Mouse (Mus musculus) ovary, postnatal 10 days (tissue): ENCODE results near the gene Adra1b.

Experiments used
- DNase-seq: peaks from one replicate; pipeline ENCODE4 v3.0.0; 2022; ENCODE audit warnings: low spot score

The Adra1b gene

GRCm38 (mm10) chr11:43820552-43821460 lies 80.2 kb downstream of the Adra1b start:
- DNase-seq, result no peak

GRCm38 (mm10) chr11:43817368-43817923 lies 83.6 kb downstream of the Adra1b start:
- no peak for DNase-seq

GRCm38 (mm10) chr11:43812535-43812934 lies 88.5 kb downstream of the Adra1b start:
- no peak for DNase-seq

DNA sequence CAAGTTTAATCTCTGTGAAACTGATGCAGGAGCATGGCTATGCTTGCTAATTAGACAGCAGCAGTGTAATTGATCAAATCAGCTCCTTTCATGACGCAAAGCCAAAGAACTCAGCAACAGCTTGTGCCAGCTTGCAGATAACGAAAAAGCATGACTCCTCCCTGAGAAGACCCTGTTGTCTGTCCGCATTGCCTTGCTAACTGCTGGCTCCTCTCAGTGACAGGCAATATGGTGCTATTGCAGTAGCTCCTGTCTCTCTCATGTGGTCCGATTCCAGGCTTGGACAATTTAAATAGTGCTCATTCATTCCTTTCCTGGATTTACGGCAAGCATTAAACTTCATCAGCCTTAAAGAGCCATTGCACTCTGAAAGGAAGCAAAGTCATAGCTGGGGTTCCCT lies 93.3 kb downstream of the Adra1b start:
- DNase-seq, result no peak

DNA sequence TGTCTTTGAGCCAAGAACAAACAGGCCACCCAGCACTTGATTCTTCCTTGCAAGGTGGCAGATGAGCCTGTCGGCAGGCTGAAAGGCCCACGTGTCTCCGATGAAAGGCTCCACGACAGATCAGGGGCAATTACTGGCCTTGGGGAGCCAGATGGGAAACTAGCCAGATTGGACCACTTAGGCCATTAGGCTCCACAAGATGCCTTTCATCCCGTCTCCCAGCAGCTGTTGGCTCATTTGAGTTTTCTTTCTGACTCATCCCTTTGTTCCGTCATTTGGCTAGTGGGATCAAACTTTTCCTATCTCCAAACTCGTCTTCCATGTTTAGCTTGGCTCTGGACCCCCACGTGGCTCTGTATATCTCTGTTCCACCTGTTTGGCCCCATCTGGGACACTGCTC lies 105.0 kb downstream of the Adra1b start:
- no peak for DNase-seq

- DNase-seq, result no peak
Measured at GRCm38 (mm10) chr11:43790446-43790845, 110.6 kb downstream of the Adra1b start.

DNA sequence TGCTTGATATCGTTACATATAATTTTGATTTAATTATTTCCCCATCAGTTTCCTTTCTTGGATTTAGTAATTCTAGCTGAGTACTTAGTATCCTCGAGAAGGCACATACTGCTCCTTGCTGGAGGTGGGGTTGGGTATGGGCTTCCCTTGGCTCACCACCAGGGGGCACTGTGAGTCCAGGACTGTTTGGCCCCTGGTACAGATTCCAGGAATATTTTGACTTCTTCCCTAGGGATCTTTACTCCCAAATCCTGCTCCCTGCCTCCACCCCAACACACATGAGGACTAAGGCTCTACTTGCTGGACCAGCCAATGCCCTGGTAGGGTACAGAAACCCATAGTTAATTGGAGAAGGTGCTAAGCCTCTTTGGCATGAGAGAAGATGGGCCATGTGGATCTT lies 117.2 kb downstream of the Adra1b start:
- DNase-seq, result peak; percentile 41

DNA sequence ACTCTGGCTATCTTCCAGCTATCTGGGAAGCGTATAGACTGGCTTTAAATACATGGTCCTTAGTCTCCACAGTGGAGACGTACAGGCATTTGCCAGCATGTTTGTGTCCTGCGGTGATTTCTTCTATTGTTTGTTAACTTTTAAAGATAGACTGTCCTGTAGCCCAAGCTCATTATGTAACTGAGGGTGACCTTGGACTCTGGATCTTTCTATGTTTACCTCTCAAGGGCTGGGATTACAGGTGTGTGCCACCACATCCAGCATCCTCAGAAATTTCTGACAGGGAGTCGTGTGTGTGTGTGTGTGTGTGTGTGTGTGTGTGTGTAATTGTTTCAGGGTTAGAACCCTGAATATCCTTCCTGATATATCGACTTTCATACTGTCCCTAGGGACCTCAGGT lies 117.9 kb downstream of the Adra1b start:
- no peak for DNase-seq

- no peak for DNase-seq
Measured at GRCm38 (mm10) chr11:43779551-43779950, 121.5 kb downstream of the Adra1b start.

DNA sequence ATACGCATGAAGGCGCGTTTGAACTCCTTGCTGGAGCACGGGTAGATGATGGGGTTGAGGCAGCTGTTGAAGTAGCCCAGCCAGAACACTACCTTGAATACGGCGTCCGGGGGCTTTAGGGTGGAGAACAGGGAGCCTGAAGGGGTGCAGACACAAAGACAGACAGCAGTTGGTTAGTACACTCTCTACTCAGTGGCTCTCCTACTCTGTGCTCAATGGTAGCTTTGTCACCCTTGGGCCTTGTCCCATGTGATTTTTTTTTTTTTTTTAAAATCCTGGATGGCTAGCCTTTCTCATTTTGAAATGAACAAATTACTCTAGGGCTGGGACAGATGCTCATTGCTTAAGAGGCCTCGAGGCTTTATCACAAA lies 124.7 kb downstream of the Adra1b start:
- DNase-seq, result no peak

GRCm38 (mm10) chr11:43775469-43776323 lies 125.3 kb downstream of the Adra1b start:
- peak; percentile 2 for DNase-seq

DNA sequence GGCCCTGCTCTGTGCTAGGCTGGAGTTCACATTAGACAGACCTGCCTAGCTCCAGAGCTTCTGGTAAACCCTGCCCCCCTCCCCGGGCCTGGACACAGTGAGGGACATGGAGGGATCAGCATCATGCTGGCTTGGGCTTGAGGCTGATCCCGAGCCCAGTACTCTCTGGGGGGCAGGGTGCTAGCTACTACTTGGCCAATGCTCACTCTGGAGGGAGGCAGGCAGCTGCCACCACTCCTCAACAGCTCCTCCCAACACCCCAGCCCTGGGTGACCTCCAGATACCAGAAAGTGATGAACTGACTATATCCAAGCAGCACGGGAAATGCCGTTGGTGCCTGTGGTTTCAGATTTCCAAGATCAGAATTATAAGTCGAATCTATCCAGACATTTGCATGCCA lies 127.3 kb downstream of the Adra1b start:
- DNase-seq, result no peak

DNA sequence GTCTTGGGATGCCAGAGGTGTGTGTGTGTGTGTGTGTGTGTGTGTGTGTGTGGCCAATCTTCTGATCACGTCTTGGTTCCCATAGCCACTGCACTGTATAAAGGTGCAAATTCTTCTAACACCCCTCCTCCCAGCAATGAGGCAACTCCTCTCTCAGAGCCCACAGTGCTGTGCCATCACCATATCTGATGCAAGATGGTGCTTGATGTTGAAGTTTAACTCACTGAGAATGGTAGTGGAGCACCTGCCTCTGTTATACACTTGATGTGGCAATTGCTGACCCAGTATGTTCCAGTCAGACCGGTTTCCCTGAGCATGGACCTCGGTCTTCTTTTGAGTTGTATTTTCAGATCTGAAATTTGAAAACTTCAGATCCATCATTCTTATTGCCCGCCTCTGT lies 130.9 kb downstream of the Adra1b start:
- DNase-seq, result no peak

DNA sequence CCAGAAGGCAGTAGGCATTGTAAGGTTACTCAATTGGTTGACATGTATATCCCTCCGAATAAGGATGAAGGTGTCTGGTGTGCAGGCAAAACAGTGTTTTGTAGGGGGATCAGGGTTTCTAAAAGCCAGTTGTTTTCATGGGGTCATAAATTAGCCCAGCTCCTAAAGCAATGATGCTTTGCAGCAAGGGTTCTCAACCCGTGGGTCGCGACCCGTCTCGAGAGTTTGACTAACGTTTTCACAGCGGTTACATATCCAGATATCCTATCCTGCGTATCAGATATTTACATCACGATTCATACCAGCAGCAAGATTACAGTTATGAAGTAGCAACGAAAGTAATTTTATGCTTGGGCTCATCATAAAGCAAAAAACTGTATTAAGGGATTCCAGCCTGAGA lies 133.3 kb downstream of the Adra1b start:
- DNase-seq, result no peak

DNA sequence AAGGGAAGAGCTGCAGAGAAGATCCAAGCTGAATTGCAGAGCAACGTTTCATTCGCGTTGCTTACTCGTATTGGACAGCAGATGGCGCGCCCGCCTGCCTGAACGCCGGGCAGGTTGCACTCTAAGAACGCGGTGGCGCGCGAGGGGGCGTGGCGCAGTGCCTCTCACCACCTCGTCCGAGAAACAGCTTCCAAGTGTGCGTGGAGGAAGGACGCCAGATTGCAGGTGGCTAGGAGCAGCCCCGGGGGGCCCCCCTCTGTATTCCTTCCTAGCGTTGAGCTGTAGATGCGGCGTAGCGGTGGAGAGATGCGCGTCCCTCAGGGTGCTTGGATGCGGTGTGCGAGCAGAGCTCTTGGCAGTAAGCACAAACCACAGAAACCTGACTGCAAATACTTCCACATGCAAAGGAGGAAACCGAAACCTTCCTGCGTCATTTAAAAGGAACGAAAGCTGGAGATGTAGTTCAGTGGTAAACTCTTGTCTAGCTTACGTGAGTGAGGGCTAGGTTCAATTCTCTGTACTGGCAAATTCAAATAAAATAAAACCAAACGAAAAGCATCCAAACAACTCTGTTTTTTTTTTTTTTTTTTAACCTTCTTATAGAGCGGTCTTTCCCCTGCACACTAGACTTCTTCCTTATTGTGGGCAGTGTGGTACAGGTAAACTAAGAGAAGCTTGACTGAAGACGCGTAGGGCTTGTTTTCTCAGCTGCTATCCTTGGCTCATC lies 133.9 kb downstream of the Adra1b start:
- peak; percentile 27 for DNase-seq

- no peak for DNase-seq
Measured at GRCm38 (mm10) chr11:43758436-43758835, 142.6 kb downstream of the Adra1b start.

GRCm38 (mm10) chr11:43755411-43755810 lies 145.6 kb downstream of the Adra1b start:
- no peak for DNase-seq

DNA sequence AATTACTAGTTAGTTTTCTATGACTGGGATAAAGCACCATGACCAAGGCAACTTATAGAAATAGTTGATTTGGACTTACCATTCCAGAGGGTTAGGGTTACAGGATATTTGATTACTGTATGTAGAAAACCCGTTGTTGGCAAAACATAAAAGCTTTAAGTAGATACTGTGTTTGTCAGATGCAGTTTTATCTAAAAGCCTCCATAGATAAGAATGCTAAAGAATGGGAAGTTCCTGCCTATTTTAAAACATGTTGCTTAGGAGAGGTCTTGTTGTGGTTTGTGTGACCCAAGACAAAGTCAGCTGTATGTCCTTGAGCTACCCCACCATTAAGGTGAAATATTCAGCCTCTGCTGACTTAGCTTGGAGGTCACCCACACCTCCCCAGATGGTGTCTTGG lies 146.4 kb downstream of the Adra1b start:
- DNase-seq, result no peak

DNA sequence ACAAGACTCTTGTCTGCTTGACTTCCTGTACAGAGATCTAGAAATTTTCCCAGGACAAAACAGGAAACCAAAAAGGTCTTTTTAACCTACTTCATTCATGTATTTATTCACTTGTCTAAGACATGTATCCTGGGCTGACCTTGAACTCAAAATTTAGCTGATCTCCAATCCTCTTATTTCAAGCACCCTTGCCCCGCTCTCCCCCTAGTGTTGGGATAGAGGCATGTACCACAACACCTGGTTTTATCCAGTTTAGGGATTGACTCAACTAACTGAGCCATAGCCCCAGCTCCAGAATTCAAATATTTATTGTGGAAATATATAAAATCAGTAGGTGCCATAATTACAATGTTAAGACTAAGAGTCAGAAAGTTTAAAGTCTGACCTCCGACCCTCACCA lies 149.5 kb downstream of the Adra1b start:
- no peak for DNase-seq

- peak; percentile 77 for DNase-seq
Measured at GRCm38 (mm10) chr11:43747233-43748226, 153.5 kb downstream of the Adra1b start, which contains the start of gene Ttc1. TSS of gene Ttc1 (minus strand) at chr11:43748008.
